Mouse (Mus musculus): ENCODE data around the gene Ncs1. TPM values are rescaled to one million over a fixed set of nuclear protein-coding genes. Genes with fewer than 3 reads are reported as not detected.

Ncs1 gene
- total RNA-seq (2023) = 0.16 and 0.27 TPM in 2 replicates

DNA sequence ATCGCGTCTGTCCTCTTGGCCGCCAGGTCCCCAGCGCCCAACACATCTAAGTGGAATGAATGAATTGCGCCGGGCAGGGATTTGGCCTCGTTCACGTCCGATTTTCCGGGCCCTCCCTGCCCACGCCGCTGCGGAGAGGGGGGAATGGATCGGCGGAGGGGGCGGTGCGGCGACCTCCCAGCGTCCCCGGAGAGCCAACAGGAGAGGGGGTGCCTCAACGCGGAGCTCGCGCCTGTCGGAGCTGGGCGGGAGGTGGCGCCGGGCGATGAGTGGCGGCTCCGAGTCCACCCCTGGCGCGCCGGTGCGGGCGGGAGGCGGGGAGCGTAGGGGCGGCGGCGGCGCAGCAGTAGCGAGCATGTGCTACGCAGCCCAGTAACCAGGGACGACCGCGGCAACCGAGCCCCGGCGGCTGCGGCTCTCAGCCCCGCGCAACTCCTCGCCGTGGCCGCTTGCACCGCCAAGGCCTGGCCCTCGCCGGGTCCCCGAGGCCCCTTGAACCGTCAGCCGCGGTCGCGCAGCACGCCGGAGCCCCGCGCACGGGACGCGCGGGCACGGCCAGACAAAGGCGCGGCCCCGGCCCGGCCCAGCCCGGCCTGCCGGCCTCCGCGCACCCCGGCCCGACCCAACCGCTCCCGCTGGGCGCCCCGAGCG, at the start of gene Ncs1:
Gene Ncs1 (plus strand): TSS at position 333 of the 651 bp plus-strand sequence.

DNA sequence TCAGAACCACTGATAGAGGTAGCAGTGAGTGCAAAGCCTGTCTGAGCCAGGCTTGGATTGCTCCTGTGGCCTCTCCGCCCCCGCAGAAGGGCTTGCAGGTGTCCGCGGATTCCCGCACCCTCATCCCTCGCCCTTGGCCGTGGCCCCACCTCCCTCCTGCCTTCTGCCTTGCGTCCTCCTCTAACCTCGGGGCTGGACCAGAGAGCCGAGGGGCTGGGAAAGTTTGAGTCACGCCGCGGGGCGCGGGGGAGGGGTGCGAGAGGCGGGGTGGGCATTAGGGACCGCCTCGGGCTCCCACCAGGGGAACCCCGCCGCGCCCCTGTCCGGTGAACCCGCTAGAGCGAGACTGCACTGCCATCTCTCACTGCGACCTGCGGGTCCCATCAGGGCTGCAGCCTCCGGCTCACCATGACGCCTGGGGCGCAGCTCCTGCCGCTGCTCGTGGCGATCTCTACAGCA, 68.4 kb downstream of the Ncs1 start, which contains the start of gene Hmcn2:
Gene Hmcn2 (plus strand): TSS at position 409 of the 459 bp plus-strand sequence.

Other genes with a start within 250 kb of the Ncs1 start
- gene Fnbp1, start 103.8 kb upstream of the Ncs1 start, total RNA-seq (2023) = 118 and 132 TPM in 2 replicates
- 53.8 and 66.4 TPM in 2 replicates for gene Gpr107, start 93.5 kb upstream of the Ncs1 start, total RNA-seq (2023)
- 0.54 and 0.69 TPM in 2 replicates for gene Hmcn2, start 68.6 kb downstream of the Ncs1 start, total RNA-seq (2023)
- 62.9 and 69.8 TPM in 2 replicates for gene Ass1, start 224.4 kb downstream of the Ncs1 start, total RNA-seq (2023)

Measured in neutrophil, adult 65 days (primary cell).